Mouse (Mus musculus) heart, embryonic 11.5 days (tissue): ENCODE data around the gene Ankrd39. TPM values are rescaled to one million over a fixed set of nuclear protein-coding genes. Genes with fewer than 3 reads are reported as not detected.

ENCODE experiments used
- ATAC-seq: fragments of 200-750 bp; cut with Nextera tagmentation; replicated peaks from 2 replicates; pipeline ENCODE4 v1.8.0; 2017; ENCODE audit warnings: moderate library complexity; ENCODE audit not compliant: insufficient number of reproducible peaks, low FRiP score, low TSS enrichment
- H3K27ac ChIP-seq: fragments of 300-500 bp; sonication (generic); 2 replicates; pipeline ENCODE4 v1.5.1; 2014; ENCODE audit warnings: mild to moderate bottlenecking, low read depth, low read length
- H3K27me3 ChIP-seq: fragments of 300-500 bp; sonication (generic); 2 replicates; pipeline ENCODE4 v1.6.1; 2014; ENCODE audit warnings: mild to moderate bottlenecking, low read length, mixed read lengths; ENCODE audit not compliant: control insufficient read depth, insufficient read depth
- H3K36me3 ChIP-seq: fragments of 300-500 bp; sonication (generic); 2 replicates; pipeline ENCODE4 v1.6.1; 2014; ENCODE audit warnings: mild to moderate bottlenecking, low read length, moderate library complexity, mixed read lengths; ENCODE audit not compliant: control insufficient read depth, insufficient read depth
- H3K4me1 ChIP-seq: fragments of 300-500 bp; sonication (generic); 2 replicates; pipeline ENCODE4 v1.6.1; 2014; ENCODE audit warnings: low read length; ENCODE audit not compliant: control insufficient read depth, insufficient read depth
- H3K4me2 ChIP-seq: fragments of 300-500 bp; sonication (generic); 2 replicates; pipeline ENCODE4 v1.6.1; 2014; ENCODE audit warnings: mild to moderate bottlenecking, moderate library complexity
- H3K4me3 ChIP-seq: fragments of 300-500 bp; sonication (generic); 2 replicates; pipeline ENCODE4 v1.5.1; 2014; ENCODE audit warnings: low read depth, low read length
- H3K9ac ChIP-seq: fragments of 300-500 bp; sonication (generic); 2 replicates; pipeline ENCODE4 v1.6.1; 2014; ENCODE audit warnings: mild to moderate bottlenecking, low read depth, low read length, moderate library complexity
- H3K9me3 ChIP-seq: fragments of 300-500 bp; sonication (generic); replicated peaks from 2 replicates; pipeline ENCODE4 v1.6.1; 2016; ENCODE audit warnings: low read length; ENCODE audit not compliant: control insufficient read depth
- WGBS: fragments of 180-500 bp; shearing (Covaris S2); extraction: QIAGEN DNeasy Blood & Tissue Kit; methylation state at CpG from one replicate; pipeline ENCODE4 v1.1.7; 2014; ENCODE audit not compliant: insufficient replicate concordance; 5-methylcytosine and 5-hydroxymethylcytosine counted together
- microRNA-seq: library from miRNA; unstranded; fragments of <30 nt; microRNA quantifications from one replicate; pipeline ENCODE4, GENCODE M21; 2016; ENCODE audit warnings: borderline number of aligned reads
- polyA plus RNA-seq: library from polyadenylated mRNA; unstranded; fragments of >200 nt; fragmentation: Nextera tagmentation; extraction: Ambion mirVana; gene quantifications from 2 replicates; pipeline ENCODE4 v1.2.1, GENCODE M21; 2014

The Ankrd39 gene
- polyA plus RNA-seq, 1 experiment from 2014 or later = 25.1 TPM

DNA sequence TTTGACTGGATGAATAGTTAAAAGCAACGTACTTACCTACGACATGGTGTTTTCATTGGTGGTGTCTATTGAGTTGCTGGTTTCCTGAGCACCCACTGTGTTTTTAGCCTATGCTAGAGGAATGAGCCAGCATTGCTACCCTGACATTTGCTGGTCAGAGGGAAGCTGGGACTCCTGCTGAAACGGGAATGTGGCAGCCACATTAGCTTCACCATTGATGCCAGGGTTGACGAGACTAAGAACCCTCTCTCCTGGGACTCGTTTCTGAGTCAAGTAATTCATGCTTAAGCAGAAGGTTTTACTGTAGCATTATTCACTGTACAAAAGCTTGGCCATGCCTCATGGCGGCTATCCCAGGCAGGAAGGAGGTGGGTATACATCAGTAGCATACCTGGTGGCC lies 57.6 kb downstream of the Ankrd39 start:
- Histone ChIP-seq H3K4me3 (no peak overlapping the region), H3K36me3 (no peaks in the 10 kb centered on the region), H3K9me3 (no peaks in the 10 kb centered on the region), H3K4me2 (no peak overlapping the region), H3K27me3 (no peaks in the 10 kb centered on the region), H3K4me1 (peaks cover 10% of the 10 kb centered on the region), H3K27ac (no peak overlapping the region), H3K9ac (no peak overlapping the region)
- WGBS = 72% methylated on average over 6 of the region's 6 CpGs
- no peak for ATAC-seq

Small RNAs within 50 kb of the gene (microRNA-seq; reads per million reads assigned to microRNA genes)
- gene Gm47280 = not detected

Other genes with a start within 250 kb of the Ankrd39 start
- gene Arid5a, start 239.7 kb downstream of the Ankrd39 start, polyA plus RNA-seq = 5.6 and 8.1 TPM in 2 replicates
- gene Kansl3, start 178.3 kb downstream of the Ankrd39 start, polyA plus RNA-seq = 36.5 and 36.8 TPM in 2 replicates
- 0.38 and 0.84 TPM in 2 replicates for gene Fer1l5, start 175.2 kb downstream of the Ankrd39 start, polyA plus RNA-seq
- 31.3 and 31.4 TPM in 2 replicates for gene Lman2l, start 102.2 kb downstream of the Ankrd39 start, polyA plus RNA-seq
- gene Cnnm4, start 75.8 kb downstream of the Ankrd39 start, polyA plus RNA-seq = 6.6 and 6.9 TPM in 2 replicates
- 2.5 and 3.9 TPM in 2 replicates for gene Cnnm3, start 35.6 kb downstream of the Ankrd39 start, polyA plus RNA-seq
- gene Ankrd23, start 10.6 kb downstream of the Ankrd39 start, polyA plus RNA-seq = 9.8 and 13.6 TPM in 2 replicates
- 0.44 TPM in 1 of 2 replicates, not detected in the other for gene Gm42417, start 8.0 kb downstream of the Ankrd39 start, polyA plus RNA-seq
- gene Sema4c, start 10.9 kb upstream of the Ankrd39 start, polyA plus RNA-seq = 0.96 and 2.1 TPM in 2 replicates
- 3.5 and 3.7 TPM in 2 replicates for gene Fam178b, start 135.7 kb upstream of the Ankrd39 start, polyA plus RNA-seq
- 1,165 and 1,189 TPM in 2 replicates for gene Cox5b, start 144.0 kb upstream of the Ankrd39 start, polyA plus RNA-seq
- 0.46 TPM in 1 of 2 replicates, not detected in the other for gene 4933424G06Rik, start 162.7 kb upstream of the Ankrd39 start, polyA plus RNA-seq
- 79.4 and 99.8 TPM in 2 replicates for gene Actr1b, start 167.0 kb upstream of the Ankrd39 start, polyA plus RNA-seq
- 0.18 and 0.26 TPM in 2 replicates for gene Zap70, start 214.4 kb upstream of the Ankrd39 start, polyA plus RNA-seq